Mouse (Mus musculus): ENCODE measurements around the gene AL732309.1. TPM values are rescaled to one million over a fixed set of nuclear protein-coding genes. Genes with fewer than 3 reads are reported as not detected.

The AL732309.1 gene
- total and polyA plus RNA-seq, 3 experiments, result 4.8 to 11.5 TPM; not detected in 1

DNA sequence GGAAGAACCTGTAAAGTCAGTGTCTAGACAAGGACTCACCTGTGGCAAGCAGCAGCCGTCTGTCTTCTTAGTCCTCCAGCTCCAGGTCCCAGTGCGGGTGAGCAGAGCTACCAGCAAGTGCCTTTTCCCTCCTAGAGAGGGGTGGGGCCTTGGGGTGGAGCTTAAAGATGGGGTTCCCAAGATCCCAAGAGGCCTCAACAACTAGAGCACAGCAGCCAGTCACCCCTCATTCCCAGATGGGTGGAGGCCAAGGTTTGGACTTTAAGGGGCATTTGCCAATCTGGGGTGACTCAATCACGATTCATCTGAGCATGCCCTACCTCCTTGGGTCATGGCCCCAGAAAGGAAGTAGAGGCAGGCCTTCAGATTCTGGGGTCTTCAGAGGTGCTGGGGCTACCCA, 6.9 kb downstream of the AL732309.1 start:
- no peak for DNase-seq (ENCODE audit: low read depth, low spot score)
- Histone ChIP-seq H3K4me3 (ENCODE audit: control insufficient read depth in 1 of 2, insufficient read depth in 1 of 2, low read depth in 2 of 2, low read length in 2 of 2) (no peak overlapping the region), H3K27me3 (ENCODE audit: control insufficient read depth in 1 of 2, insufficient read depth in 2 of 2, low read length in 2 of 2) (no peaks in the 10 kb centered on the region), H3K27ac (ENCODE audit: control insufficient read depth, low read depth, low read length) (no peak overlapping the region), H3K9me3 (replicated peaks; ENCODE audit: insufficient read depth, low read length) (no peaks in the 10 kb centered on the region), H3K9ac (ENCODE audit: control insufficient read depth, low read depth, low read length, poor library complexity, severe bottlenecking) (no peak overlapping the region), H3K4me1 (ENCODE audit: control insufficient read depth in 1 of 2, insufficient read depth in 2 of 2, low read length in 2 of 2) (peaks cover 0 to 21% of the 10 kb centered on the region in 2 experiments; a peak in 3 of 4 replicates), H3K36me3 (ENCODE audit: control insufficient read depth in 1 of 2, insufficient read depth in 2 of 2, low read length in 2 of 2) (no peaks in the 10 kb centered on the region), H3K79me2 (ENCODE audit: control insufficient read depth, insufficient read depth, low read length, poor library complexity) (no peaks in the 10 kb centered on the region; the same call in 1 of the 2 replicates)
- TF ChIP-seq ZMIZ1 (IDR thresholded peaks at IDR 0.05; ENCODE audit: low read depth, low read length) (no peak), BHLHE40 (IDR thresholded peaks at IDR 0.05; ENCODE audit: borderline replicate concordance, low read depth, low read length) (no peak), GABPA (IDR thresholded peaks at IDR 0.05; ENCODE audit: low read depth, low read length) (no peak), JUND (IDR thresholded peaks at IDR 0.05; ENCODE audit: low read depth, low read length) (no peak), USF2 (IDR thresholded peaks at IDR 0.05; ENCODE audit: borderline replicate concordance in 1 of 2, insufficient read depth in 1 of 2, low read depth in 1 of 2, low read length in 2 of 2) (no peak), KAT2A (conservative IDR thresholded peaks at IDR 0.05; ENCODE audit: low read depth, low read length) (no peak)

DNA sequence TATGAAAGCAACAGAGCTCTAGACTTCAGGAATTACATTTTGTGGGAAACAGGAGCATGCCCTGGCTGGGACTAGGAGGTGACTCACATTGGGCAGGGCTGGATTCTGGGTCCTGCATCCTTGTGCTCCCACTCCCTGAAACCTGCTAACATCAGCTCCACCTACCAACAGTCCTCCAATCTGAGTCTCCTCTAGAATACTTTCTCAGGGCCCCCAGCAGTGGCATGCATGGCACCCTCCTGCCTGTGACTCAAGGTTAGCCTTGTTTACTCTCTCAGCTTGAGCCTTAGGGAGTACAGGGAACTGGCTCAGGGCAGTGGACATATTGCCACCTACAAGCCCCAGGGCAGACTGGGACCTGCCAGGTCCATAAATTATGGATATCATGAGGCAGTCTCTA, 8.6 kb downstream of the AL732309.1 start:
- DNase-seq (ENCODE audit: low read depth, low spot score), result no peak
- peaks cover 0 to 4% of the 10 kb centered on the region in 2 experiments; a peak in 1 of 4 replicates for H3K36me3 ChIP-seq (ENCODE audit: control insufficient read depth in 1 of 2, insufficient read depth in 2 of 2, low read length in 2 of 2)
- H3K4me1 ChIP-seq (ENCODE audit: control insufficient read depth in 1 of 2, insufficient read depth in 2 of 2, low read length in 2 of 2), result peaks cover 6 to 34% of the 10 kb centered on the region in 2 experiments
- H3K4me3 ChIP-seq (ENCODE audit: control insufficient read depth in 1 of 2, insufficient read depth in 1 of 2, low read depth in 2 of 2, low read length in 2 of 2), result no peak overlapping the region
- H3K9ac ChIP-seq (ENCODE audit: control insufficient read depth, low read depth, low read length, poor library complexity, severe bottlenecking), result no peak overlapping the region
- H3K79me2 ChIP-seq (ENCODE audit: control insufficient read depth, insufficient read depth, low read length, poor library complexity), result no peaks in the 10 kb centered on the region; the same call in 1 of the 2 replicates
- H3K27me3 ChIP-seq (ENCODE audit: control insufficient read depth in 1 of 2, insufficient read depth in 2 of 2, low read length in 2 of 2), result no peaks in the 10 kb centered on the region
- no peak overlapping the region for H3K27ac ChIP-seq (ENCODE audit: control insufficient read depth, low read depth, low read length)
- TF ChIP-seq HCFC1 (IDR thresholded peaks at IDR 0.05; ENCODE audit: low read depth, low read length) (no peak), MAX (IDR thresholded peaks at IDR 0.05; ENCODE audit: low read length) (no peak), ZMIZ1 (IDR thresholded peaks at IDR 0.05; ENCODE audit: low read depth, low read length) (no peak), MYB (IDR thresholded peaks at IDR 0.05; ENCODE audit: low read depth, low read length) (no peak), RAD21 (IDR thresholded peaks at IDR 0.05; ENCODE audit: low read depth, low read length) (no peak), ZC3H11A (IDR thresholded peaks at IDR 0.05; ENCODE audit: low read depth, low read length) (no peak), NRF1 (IDR thresholded peaks at IDR 0.05; ENCODE audit: insufficient read depth, low read depth, low read length, poor library complexity, severe bottlenecking) (no peak), ZKSCAN1 (IDR thresholded peaks at IDR 0.05; ENCODE audit: low read depth, low read length) (no peak), CHD2 (IDR thresholded peaks at IDR 0.05; ENCODE audit: low read length) (no peak), E2F4 (IDR thresholded peaks at IDR 0.05; ENCODE audit: borderline replicate concordance, low read depth, low read length) (no peak), CHD1 (IDR thresholded peaks at IDR 0.05; ENCODE audit: low read depth, low read length) (no peak), MEF2A (IDR thresholded peaks at IDR 0.05; ENCODE audit: extremely low read depth, insufficient replicate concordance, low read depth, low read length, poor library complexity, severe bottlenecking) (no peak)
- H3K9me3 ChIP-seq (replicated peaks; ENCODE audit: insufficient read depth, low read length), result no peaks in the 10 kb centered on the region
